Mouse (Mus musculus): Measurements from ENCODE around the gene Asb5. TPM values are rescaled to one million over a fixed set of nuclear protein-coding genes. Genes with fewer than 3 reads are reported as not detected.

The Asb5 gene
- polyA plus RNA-seq (2015; fragmentation: Nextera tagmentation; extraction: Ambion mirVana): 6.0 and 6.2 TPM in 2 replicates

- peak; percentile 96 for ATAC-seq
- Histone ChIP-seq H3K9me3 (ENCODE audit: control insufficient read depth, low read length) (no peaks in the 10 kb centered on the region), H3K27me3 (replicated peaks; ENCODE audit: control insufficient read depth, insufficient read depth, low read length) (no peaks in the 10 kb centered on the region), H3K4me3 (ENCODE audit: low read length) (peak within 1 kb of the TSS; percentile 88), H3K27ac (ENCODE audit: low read depth, low read length) (peak within 1 kb of the TSS; percentile 93), H3K4me2 (ENCODE audit: low read length) (peak within 1 kb of the TSS; percentile 62), H3K36me3 (ENCODE audit: control insufficient read depth, insufficient read depth, low read length) (no peaks in the 10 kb centered on the region), H3K9ac (ENCODE audit: low read depth, low read length) (peak within 1 kb of the TSS; percentile 97), H3K4me1 (ENCODE audit: control insufficient read depth, insufficient read depth, low read depth, low read length) (peaks cover 15% of the 10 kb centered on the region)
- under 1% methylated on average over 62 of the region's 89 CpGs for WGBS
These were observed at the start of gene Asb5, which contains the start of gene Spcs3 for GRCm38 (mm10) chr8:54529382-54530296. Asb5 (plus strand) TSS chr8:54529580. Spcs3 (minus strand) TSS chr8:54529998.

- H3K27me3 ChIP-seq (replicated peaks; ENCODE audit: control insufficient read depth, insufficient read depth, low read length): no peaks in the 10 kb centered on the region
- WGBS: 38% methylated on average over 19 of the region's 19 CpGs
- no peaks in the 10 kb centered on the region for H3K4me1 ChIP-seq (ENCODE audit: control insufficient read depth, insufficient read depth, low read depth, low read length)
- ATAC-seq: no peak
- peak overlapping the region; percentile 43 for H3K4me2 ChIP-seq (ENCODE audit: low read length)
- H3K4me3 ChIP-seq (ENCODE audit: low read length): peak overlapping the region; percentile 14
- no peaks in the 10 kb centered on the region for H3K36me3 ChIP-seq (ENCODE audit: control insufficient read depth, insufficient read depth, low read length)
- H3K9me3 ChIP-seq (ENCODE audit: control insufficient read depth, low read length): no peaks in the 10 kb centered on the region
- no peak overlapping the region for H3K27ac ChIP-seq (ENCODE audit: low read depth, low read length)
- peak overlapping the region; percentile 20 for H3K9ac ChIP-seq (ENCODE audit: low read depth, low read length)
These were observed 42.7 kb upstream of the Asb5 start for GRCm38 (mm10) chr8:54486555-54487273.

- Histone ChIP-seq H3K36me3 (ENCODE audit: control insufficient read depth, insufficient read depth, low read length) (no peaks in the 10 kb centered on the region), H3K9ac (ENCODE audit: low read depth, low read length) (no peak overlapping the region), H3K4me1 (ENCODE audit: control insufficient read depth, insufficient read depth, low read depth, low read length) (no peaks in the 10 kb centered on the region), H3K9me3 (ENCODE audit: control insufficient read depth, low read length) (no peaks in the 10 kb centered on the region), H3K4me3 (ENCODE audit: low read length) (no peak overlapping the region), H3K4me2 (ENCODE audit: low read length) (no peak overlapping the region), H3K27ac (ENCODE audit: low read depth, low read length) (no peak overlapping the region), H3K27me3 (replicated peaks; ENCODE audit: control insufficient read depth, insufficient read depth, low read length) (no peaks in the 10 kb centered on the region)
- ATAC-seq: no peak
- WGBS: 72% methylated on average over 4 of the region's 4 CpGs
These were observed 40.9 kb upstream of the Asb5 start for GRCm38 (mm10) chr8:54488437-54488836.

- no peak overlapping the region for H3K27ac ChIP-seq (ENCODE audit: low read depth, low read length)
- H3K4me2 ChIP-seq (ENCODE audit: low read length): no peak overlapping the region
- no peak overlapping the region for H3K9ac ChIP-seq (ENCODE audit: low read depth, low read length)
- H3K4me1 ChIP-seq (ENCODE audit: control insufficient read depth, insufficient read depth, low read depth, low read length): no peaks in the 10 kb centered on the region
- 26% methylated on average over 6 of the region's 6 CpGs for WGBS
- no peaks in the 10 kb centered on the region for H3K27me3 ChIP-seq (replicated peaks; ENCODE audit: control insufficient read depth, insufficient read depth, low read length)
- ATAC-seq: peak; percentile 61
- no peaks in the 10 kb centered on the region for H3K36me3 ChIP-seq (ENCODE audit: control insufficient read depth, insufficient read depth, low read length)
- no peaks in the 10 kb centered on the region for H3K9me3 ChIP-seq (ENCODE audit: control insufficient read depth, low read length)
- no peak overlapping the region for H3K4me3 ChIP-seq (ENCODE audit: low read length)
These were observed 38.2 kb upstream of the Asb5 start for GRCm38 (mm10) chr8:54491057-54491690.

GRCm38 (mm10) chr8:54491934-54492333 lies 37.4 kb upstream of the Asb5 start:
- H3K9me3 ChIP-seq (ENCODE audit: control insufficient read depth, low read length): no peaks in the 10 kb centered on the region
- no peak overlapping the region for H3K27ac ChIP-seq (ENCODE audit: low read depth, low read length)
- no peaks in the 10 kb centered on the region for H3K4me1 ChIP-seq (ENCODE audit: control insufficient read depth, insufficient read depth, low read depth, low read length)
- no peak overlapping the region for H3K9ac ChIP-seq (ENCODE audit: low read depth, low read length)
- ATAC-seq: peak; percentile 55; the same call in 1 of the 2 replicates
- 85% methylated on average over 4 of the region's 4 CpGs for whole genome bisulfite sequencing
- no peak overlapping the region for H3K4me2 ChIP-seq (ENCODE audit: low read length)
- no peak overlapping the region for H3K4me3 ChIP-seq (ENCODE audit: low read length)
- no peaks in the 10 kb centered on the region for H3K36me3 ChIP-seq (ENCODE audit: control insufficient read depth, insufficient read depth, low read length)
- no peaks in the 10 kb centered on the region for H3K27me3 ChIP-seq (replicated peaks; ENCODE audit: control insufficient read depth, insufficient read depth, low read length)

GRCm38 (mm10) chr8:54493110-54493509 lies 36.3 kb upstream of the Asb5 start:
- WGBS: 14% methylated on average over 6 of the region's 6 CpGs
- H3K4me3 ChIP-seq (ENCODE audit: low read length): no peak overlapping the region
- H3K4me2 ChIP-seq (ENCODE audit: low read length): no peak overlapping the region
- no peaks in the 10 kb centered on the region for H3K9me3 ChIP-seq (ENCODE audit: control insufficient read depth, low read length)
- no peak overlapping the region for H3K9ac ChIP-seq (ENCODE audit: low read depth, low read length)
- H3K27me3 ChIP-seq (replicated peaks; ENCODE audit: control insufficient read depth, insufficient read depth, low read length): no peaks in the 10 kb centered on the region
- no peaks in the 10 kb centered on the region for H3K36me3 ChIP-seq (ENCODE audit: control insufficient read depth, insufficient read depth, low read length)
- ATAC-seq: 0 out of 2 replicates have a peak, but pooled peaks have one; percentile 16
- no peaks in the 10 kb centered on the region for H3K4me1 ChIP-seq (ENCODE audit: control insufficient read depth, insufficient read depth, low read depth, low read length)
- no peak overlapping the region for H3K27ac ChIP-seq (ENCODE audit: low read depth, low read length)

GRCm38 (mm10) chr8:54493915-54494314 lies 35.5 kb upstream of the Asb5 start:
- 62% methylated on average over 3 of the region's 3 CpGs for WGBS
- Histone ChIP-seq H3K4me2 (ENCODE audit: low read length) (no peak overlapping the region), H3K4me1 (ENCODE audit: control insufficient read depth, insufficient read depth, low read depth, low read length) (no peaks in the 10 kb centered on the region), H3K9ac (ENCODE audit: low read depth, low read length) (no peak overlapping the region), H3K36me3 (ENCODE audit: control insufficient read depth, insufficient read depth, low read length) (no peaks in the 10 kb centered on the region), H3K27ac (ENCODE audit: low read depth, low read length) (no peak overlapping the region), H3K4me3 (ENCODE audit: low read length) (no peak overlapping the region), H3K9me3 (ENCODE audit: control insufficient read depth, low read length) (no peaks in the 10 kb centered on the region), H3K27me3 (replicated peaks; ENCODE audit: control insufficient read depth, insufficient read depth, low read length) (no peaks in the 10 kb centered on the region)
- no peak for ATAC-seq

GRCm38 (mm10) chr8:54503104-54503503 lies 26.3 kb upstream of the Asb5 start:
- 60% methylated on average over 7 of the region's 7 CpGs for WGBS
- Histone ChIP-seq H3K9me3 (ENCODE audit: control insufficient read depth, low read length) (no peaks in the 10 kb centered on the region), H3K4me3 (ENCODE audit: low read length) (no peak overlapping the region), H3K27ac (ENCODE audit: low read depth, low read length) (no peak overlapping the region), H3K9ac (ENCODE audit: low read depth, low read length) (no peak overlapping the region), H3K4me1 (ENCODE audit: control insufficient read depth, insufficient read depth, low read depth, low read length) (no peaks in the 10 kb centered on the region), H3K4me2 (ENCODE audit: low read length) (no peak overlapping the region), H3K36me3 (ENCODE audit: control insufficient read depth, insufficient read depth, low read length) (no peaks in the 10 kb centered on the region), H3K27me3 (replicated peaks; ENCODE audit: control insufficient read depth, insufficient read depth, low read length) (no peaks in the 10 kb centered on the region)
- ATAC-seq: no peak

- Histone ChIP-seq H3K4me3 (ENCODE audit: low read length) (no peak overlapping the region), H3K27me3 (replicated peaks; ENCODE audit: control insufficient read depth, insufficient read depth, low read length) (no peaks in the 10 kb centered on the region), H3K9me3 (ENCODE audit: control insufficient read depth, low read length) (no peaks in the 10 kb centered on the region), H3K36me3 (ENCODE audit: control insufficient read depth, insufficient read depth, low read length) (no peaks in the 10 kb centered on the region), H3K4me2 (ENCODE audit: low read length) (no peak overlapping the region), H3K4me1 (ENCODE audit: control insufficient read depth, insufficient read depth, low read depth, low read length) (no peaks in the 10 kb centered on the region), H3K9ac (ENCODE audit: low read depth, low read length) (no peak overlapping the region), H3K27ac (ENCODE audit: low read depth, low read length) (no peak overlapping the region)
- no peak for ATAC-seq
- WGBS: 63% methylated on average over 2 of the region's 2 CpGs
These were observed 24.3 kb upstream of the Asb5 start for GRCm38 (mm10) chr8:54505060-54505459.

Measured in hindbrain, embryonic 16.5 days (tissue).